In genomic region chr1:155050174-155050573, GRCm38 (mm10) we compare ENCODE assay signal across 8 mouse cellular contexts. TPM values are rescaled to one million over a fixed set of nuclear protein-coding genes. Genes with fewer than 3 reads are reported as not detected.
A peak's percentile ranks its signal among the peaks of the same experiment; 100 is the strongest.
DNase-seq lines count a peak whose midpoint lies in the region; ATAC-seq and TF ChIP-seq lines count a peak whose summit lies in the region.

No protein-coding gene starts in this region.

- H3K27me3 ChIP-seq in kidney, adult 2 months (replicated peaks; ENCODE audit: control insufficient read depth, insufficient read depth, low read length): no peaks in the 10 kb centered on the region
- no peaks in the 10 kb centered on the region for H3K27me3 ChIP-seq in kidney, embryonic 14.5 days (ENCODE audit: control insufficient read depth, insufficient read depth, low read length)
- H3K27me3 ChIP-seq in kidney, embryonic 15.5 days: no peaks in the 10 kb centered on the region
- H3K27me3 ChIP-seq in stomach, embryonic 16.5 days (ENCODE audit: control insufficient read depth, insufficient read depth, low read length): no peaks in the 10 kb centered on the region

- peaks cover 15% of the 10 kb centered on the region for H3K4me1 ChIP-seq in kidney, adult 2 months (ENCODE audit: control insufficient read depth, insufficient read depth, low read length)
- H3K4me1 ChIP-seq in kidney, embryonic 14.5 days (ENCODE audit: control insufficient read depth, insufficient read depth, low read length): peaks cover 42% of the 10 kb centered on the region
- peaks cover 55% of the 10 kb centered on the region for H3K4me1 ChIP-seq in kidney, embryonic 15.5 days
- peaks cover 36% of the 10 kb centered on the region for H3K4me1 ChIP-seq in stomach, embryonic 16.5 days (ENCODE audit: control insufficient read depth, insufficient read depth, low read length)

- no peaks in the 10 kb centered on the region for H3K9me3 ChIP-seq in kidney, embryonic 14.5 days (ENCODE audit: control insufficient read depth, low read length)
- no peaks in the 10 kb centered on the region for H3K9me3 ChIP-seq in kidney, embryonic 15.5 days (replicated peaks)
- H3K9me3 ChIP-seq in stomach, embryonic 16.5 days (replicated peaks; ENCODE audit: control insufficient read depth, low read length): no peaks in the 10 kb centered on the region

- no peaks in the 10 kb centered on the region for H3K36me3 ChIP-seq in kidney, adult 2 months (ENCODE audit: control insufficient read depth, insufficient read depth, low read length)
- H3K36me3 ChIP-seq in kidney, embryonic 14.5 days (ENCODE audit: control insufficient read depth, insufficient read depth, low read length): no peaks in the 10 kb centered on the region
- no peaks in the 10 kb centered on the region for H3K36me3 ChIP-seq in kidney, embryonic 15.5 days
- no peaks in the 10 kb centered on the region for H3K36me3 ChIP-seq in stomach, embryonic 16.5 days (ENCODE audit: control insufficient read depth, insufficient read depth, low read length)

- H3K27ac ChIP-seq in kidney, adult 2 months (ENCODE audit: insufficient read depth, low read depth, low read length): 0 out of 2 replicates have a peak overlapping the region, but pooled peaks have one; percentile 7
- no peak overlapping the region; the same call in 1 of the 2 replicates for H3K27ac ChIP-seq in kidney, embryonic 14.5 days (ENCODE audit: low read depth, low read length)
- peak overlapping the region; percentile 63 for H3K27ac ChIP-seq in kidney, embryonic 15.5 days
- peak overlapping the region; percentile 46; the same call in 1 of the 2 replicates for H3K27ac ChIP-seq in stomach, embryonic 16.5 days (ENCODE audit: low read length)

- no peak for TF ChIP-seq POLR2A in kidney, adult 2 months (IDR thresholded peaks at IDR 0.05; ENCODE audit: low read depth, low read length)

- no peak overlapping the region for H3K4me3 ChIP-seq in kidney, adult 2 months (ENCODE audit: insufficient read depth, low read depth, low read length)
- H3K4me3 ChIP-seq in kidney, embryonic 14.5 days (ENCODE audit: low read length): no peak overlapping the region
- no peak overlapping the region for H3K4me3 ChIP-seq in kidney, embryonic 15.5 days (replicated peaks)
- H3K4me3 ChIP-seq in stomach, embryonic 16.5 days (replicated peaks; ENCODE audit: low read length): no peak overlapping the region

- DNase-seq in kidney, adult 2 months: peak; percentile 70
- peak; percentile 79 for DNase-seq in MN1 (ENCODE audit: low spot score)
- DNase-seq in gastrocnemius, postnatal 25 days: peak; percentile 47
- DNase-seq in lung, postnatal 14 days: peak; percentile 60
- DNase-seq in layer of hippocampus, adult 18-20 months (ENCODE audit: low spot score in 2 of 2): no peak

- no peak for TF ChIP-seq CTCF in kidney, adult 2 months (conservative IDR thresholded peaks at IDR 0.05; ENCODE audit: insufficient read depth, insufficient read length, low read depth, low read length)

- ATAC-seq in kidney, embryonic 14.5 days (ENCODE audit: low FRiP score, low TSS enrichment): no peak
- 0 out of 2 replicates have a peak, but pooled peaks have one; percentile 38 for ATAC-seq in kidney, embryonic 15.5 days (replicated peaks; ENCODE audit: low FRiP score)
- ATAC-seq in stomach, embryonic 16.5 days (ENCODE audit: insufficient read depth, low FRiP score): peak; percentile 65

- WGBS in kidney, adult 2 months: 66% methylated on average over 5 of the region's 5 CpGs
- 45% methylated on average over 5 of the region's 5 CpGs for WGBS in kidney, embryonic 14.5 days
- 49% methylated on average over 5 of the region's 5 CpGs for WGBS in kidney, embryonic 15.5 days
- WGBS in stomach, embryonic 16.5 days: 44% methylated on average over 5 of the region's 5 CpGs

- no peak overlapping the region for H3K9ac ChIP-seq in kidney, embryonic 14.5 days (ENCODE audit: low read depth, low read length)
- H3K9ac ChIP-seq in kidney, embryonic 15.5 days: no peak overlapping the region
- H3K9ac ChIP-seq in stomach, embryonic 16.5 days (ENCODE audit: low read length): peak overlapping the region; percentile 23; the same call in 1 of the 2 replicates

- no peak overlapping the region for H3K4me2 ChIP-seq in kidney, embryonic 14.5 days (replicated peaks; ENCODE audit: low read depth, low read length)
- H3K4me2 ChIP-seq in kidney, embryonic 15.5 days: no peak overlapping the region
- H3K4me2 ChIP-seq in stomach, embryonic 16.5 days (ENCODE audit: low read depth, low read length): no peak overlapping the region

RNA-seq across cellular contexts. Expression of gene Ier5, which starts 49.3 kb away (rescaled TPM):
- polyA plus RNA-seq in kidney, adult 2 months (2012; rRNA removed): 8.6 and 9.8 TPM in 2 replicates
- 13.1 and 14.8 TPM in 2 replicates for polyA plus RNA-seq in kidney, embryonic 14.5 days (2014; fragmentation: Nextera tagmentation; extraction: Ambion mirVana)
- total RNA-seq in gastrocnemius, postnatal 25 days (2021): 1 to 10 TPM; 5.5 to 7.5 TPM
- polyA plus RNA-seq in kidney, embryonic 15.5 days (2015; fragmentation: Nextera tagmentation; extraction: Ambion mirVana): 7.5 and 7.6 TPM in 2 replicates
- 2.0 and 2.5 TPM in 2 replicates for polyA plus RNA-seq in stomach, embryonic 16.5 days (2015; fragmentation: Nextera tagmentation; extraction: Ambion mirVana)
- total RNA-seq in layer of hippocampus, adult 18-20 months (2021): 10 to 100 TPM; 32.3 to 36.2 TPM

Comparison
In these comparisons a context has a peak if more than half of its experiments do, and no peak if none do; other contexts are left out.
1. DNase-seq: peak in kidney, adult 2 months (single experiment), MN1 (single experiment), gastrocnemius, postnatal 25 days (single experiment) and lung, postnatal 14 days (single experiment); none in layer of hippocampus, adult 18-20 months (0 of 2).